Mouse (Mus musculus) neural tube, postnatal 0 days (tissue): ENCODE data around the gene Tnfsf13. TPM values are rescaled to one million over a fixed set of nuclear protein-coding genes. Genes with fewer than 3 reads are reported as not detected.

Source experiments
- microRNA counts: library from miRNA; unstranded; fragments of <30 nt; microRNA quantifications from one replicate; lab custom pipeline; 2015
- microRNA-seq: library from miRNA; unstranded; fragments of <30 nt; microRNA quantifications from one replicate; pipeline ENCODE4, GENCODE M21; 2016
- polyA plus RNA-seq: library from polyadenylated mRNA; unstranded; fragments of >200 nt; fragmentation: Nextera tagmentation; extraction: Ambion mirVana; gene quantifications from 2 replicates; pipeline ENCODE4 v1.2.1, GENCODE M21; 2015

Tnfsf13 gene
- 0.92 and 0.93 TPM in 2 replicates for polyA plus RNA-seq

DNA sequence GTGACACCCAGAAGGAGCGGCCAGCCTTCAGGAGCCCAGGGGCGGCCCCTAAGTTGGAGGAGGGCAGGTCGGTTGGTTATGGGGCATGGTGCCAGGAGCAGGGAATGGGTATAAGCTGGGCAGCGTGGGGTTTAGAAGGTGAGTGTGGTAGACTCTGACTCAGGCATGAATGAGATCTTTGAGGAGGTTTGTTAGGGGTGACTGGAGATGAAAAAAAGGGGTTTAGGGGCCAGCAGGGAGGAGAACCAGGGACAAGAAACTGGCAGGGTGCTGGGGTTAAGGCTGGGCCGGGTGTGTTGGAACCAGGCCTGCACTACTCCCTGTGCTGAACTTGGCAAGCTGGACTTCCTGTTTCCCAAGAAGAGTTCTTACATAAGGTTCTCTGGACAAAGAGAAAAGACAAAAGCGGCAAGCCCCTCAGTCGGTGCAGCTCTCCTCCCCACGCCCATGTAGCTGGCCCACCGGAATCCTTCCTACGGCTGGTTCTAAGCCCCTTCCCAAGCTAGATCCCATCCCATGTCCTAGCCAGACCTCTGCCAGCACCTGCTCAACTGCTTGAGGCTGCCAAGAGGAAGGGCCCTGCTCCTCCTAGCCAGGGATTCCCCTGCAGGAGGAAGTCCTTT is at the start of gene Tnfsf13:
Gene Tnfsf13 (minus strand): TSS at position 259 of the 623 bp plus-strand sequence.

DNA sequence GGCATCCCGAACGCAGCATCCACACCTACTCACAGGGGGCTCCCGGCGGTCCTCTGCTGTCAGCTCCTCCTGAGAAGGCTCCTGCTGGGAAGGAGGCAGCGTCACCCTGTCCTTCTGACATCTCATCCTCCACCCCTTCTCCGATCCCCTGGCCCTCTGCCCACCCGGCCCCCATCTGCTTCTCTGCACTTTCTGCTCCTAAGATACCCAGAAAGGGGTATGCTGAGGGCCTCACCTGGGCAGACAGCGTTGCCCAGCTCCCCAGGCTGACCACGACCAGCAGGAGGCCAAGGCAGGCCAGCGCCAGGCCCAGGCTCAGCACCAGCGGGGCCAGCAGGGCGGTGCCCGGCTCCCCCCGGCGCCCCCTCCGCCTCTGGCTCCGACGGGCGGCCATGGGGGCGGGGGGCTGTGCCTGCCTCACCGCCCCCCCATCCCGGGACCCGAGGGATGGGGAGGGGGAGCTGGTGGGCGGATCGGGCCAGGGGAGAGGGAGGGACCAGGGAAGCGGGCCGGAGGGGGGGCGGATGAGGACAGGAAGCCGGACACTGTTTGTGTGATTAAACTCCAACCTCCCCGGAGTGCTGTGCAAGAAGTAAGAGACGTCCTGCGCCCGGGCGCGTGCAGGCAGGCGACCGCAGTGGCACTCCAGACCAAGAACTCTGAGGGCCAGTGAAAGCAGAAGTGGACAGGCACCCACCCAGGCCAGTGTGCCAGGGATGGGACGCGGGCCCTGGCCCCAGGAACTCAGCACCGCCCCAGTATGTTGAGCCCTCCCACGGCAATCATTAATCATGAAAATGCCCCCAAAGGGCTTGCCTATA is 10.0 kb upstream of the Tnfsf13 start, which contains the start of the genes Tnfsf12 and Tnfsfm13:
Gene Tnfsf12 (minus strand): TSS at position 489 of the 821 bp plus-strand sequence.
Gene Tnfsfm13 (minus strand): TSS at position 738 of the 821 bp plus-strand sequence.

GRCm38 (mm10) chr11:69681314-69682208 is 4.0 kb downstream of the Tnfsf13 start, which contains the start of gene Senp3:
Senp3 (minus strand) TSS chr11:69682084.

DNA sequence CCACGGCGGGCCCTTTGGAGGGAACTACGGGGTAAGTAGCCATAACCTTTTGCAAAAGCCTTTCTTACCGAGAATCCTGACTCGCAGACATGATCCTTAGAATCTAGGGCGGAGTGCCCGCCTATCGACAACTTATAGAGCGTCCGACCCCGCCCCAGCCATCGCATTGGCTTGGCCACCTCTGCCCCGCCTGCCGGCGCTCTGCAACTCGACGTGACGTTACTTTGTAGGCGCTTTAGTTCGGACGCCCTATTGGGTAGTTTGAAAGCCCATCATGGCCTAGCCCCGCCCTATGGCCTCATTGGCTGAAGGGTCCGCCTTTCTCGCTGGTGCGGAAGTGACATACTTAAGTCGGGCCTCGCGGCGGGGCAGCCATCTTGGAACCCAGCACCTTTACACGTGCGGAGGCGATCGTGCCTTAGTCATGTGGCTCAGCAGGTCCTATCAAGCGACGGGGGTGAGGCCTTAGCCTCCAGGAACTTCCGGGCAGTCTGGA is 13.3 kb downstream of the Tnfsf13 start, which contains the start of gene Eif4a1:
Gene Eif4a1 (minus strand): TSS at position 213 of the 496 bp plus-strand sequence.

GRCm38 (mm10) chr11:69665961-69666664 is 19.5 kb downstream of the Tnfsf13 start, which contains the start of gene Cd68:
Cd68 (minus strand) TSS chr11:69666153.

DNA sequence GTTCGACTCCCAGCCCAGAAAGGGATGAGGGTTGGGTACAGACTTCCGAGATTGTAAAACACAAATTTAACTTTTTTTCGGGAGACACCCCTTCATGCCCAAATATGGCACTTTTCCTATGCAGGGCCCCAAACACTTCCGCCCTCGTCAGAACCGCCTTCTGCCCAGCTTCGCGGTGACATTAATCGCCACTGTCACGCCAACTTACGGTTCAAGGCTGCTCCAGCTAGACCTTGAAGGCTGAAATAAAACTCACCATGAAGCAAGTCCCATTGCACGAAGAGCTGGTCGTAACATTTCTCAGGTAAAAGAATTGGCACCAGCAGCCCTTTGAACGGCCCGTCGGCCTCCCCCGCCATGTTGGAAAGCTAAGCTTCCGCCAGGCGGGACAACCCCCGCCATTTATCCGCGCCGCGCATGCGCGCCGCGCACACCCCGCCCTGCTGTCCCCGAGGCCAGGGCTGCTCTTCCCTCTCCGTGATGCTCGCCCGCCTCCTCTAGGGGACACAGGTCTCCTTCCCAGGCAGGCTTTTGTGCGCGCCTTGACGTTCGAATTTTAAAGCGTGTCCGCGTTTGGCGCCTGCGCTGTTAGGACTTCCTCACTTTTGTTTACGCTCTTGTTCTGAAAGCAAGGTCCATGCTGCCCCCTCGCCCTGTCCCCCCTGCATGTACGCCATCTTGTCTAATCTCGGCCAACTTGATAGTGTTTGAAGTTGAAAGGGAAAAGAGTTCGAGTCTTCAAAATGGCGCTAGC is 23.2 kb downstream of the Tnfsf13 start, which contains the start of gene Mpdu1:
Gene Mpdu1 (minus strand): TSS at position 430 of the 754 bp plus-strand sequence.

GRCm38 (mm10) chr11:69655264-69656064 is 30.1 kb downstream of the Tnfsf13 start, which contains the start of gene Sox15:
Sox15 (plus strand) TSS chr11:69655314.

MicroRNAs within 50 kb of the gene (microRNA counts, 519-probe panel; counts per million panel counts)
- 40.5 counts per million for microRNA mmu-miR-1934 (lab: Ali Mortazavi, UCI)
- microRNA mmu-miR-467f (lab: Ali Mortazavi, UCI): 3,049 counts per million, percentile 14 among the panel's probes with 10 or more counts

Small RNAs within 50 kb of the gene (microRNA-seq; reads per million reads assigned to microRNA genes)
- gene Mir1934 (1.2 reads per million), gene Mir467f (not detected)

Other genes with a start within 250 kb of the Tnfsf13 start
- 2.8 and 4.7 TPM in 2 replicates for gene Dnah2, start 136.7 kb downstream of the Tnfsf13 start, polyA plus RNA-seq
- 132 and 148 TPM in 2 replicates for gene Efnb3, start 125.6 kb downstream of the Tnfsf13 start, polyA plus RNA-seq
- gene Wrap53, start 105.5 kb downstream of the Tnfsf13 start, polyA plus RNA-seq: 12.1 and 13.1 TPM in 2 replicates
- gene Trp53, start 105.4 kb downstream of the Tnfsf13 start, polyA plus RNA-seq: 31.4 and 33.8 TPM in 2 replicates
- gene Atp1b2, start 79.8 kb downstream of the Tnfsf13 start, polyA plus RNA-seq: 226 and 228 TPM in 2 replicates
- not detected in 2 replicates for gene Shbg, start 67.9 kb downstream of the Tnfsf13 start, polyA plus RNA-seq
- 29.9 and 31.5 TPM in 2 replicates for gene Sat2, start 63.8 kb downstream of the Tnfsf13 start, polyA plus RNA-seq
- 29.7 and 32.1 TPM in 2 replicates for gene Fxr2, start 52.8 kb downstream of the Tnfsf13 start, polyA plus RNA-seq
- 0.36 and 0.46 TPM in 2 replicates for gene Sox15, start 30.5 kb downstream of the Tnfsf13 start, polyA plus RNA-seq
- 113 and 114 TPM in 2 replicates for gene Mpdu1, start 23.1 kb downstream of the Tnfsf13 start, polyA plus RNA-seq
- 14.1 and 18.7 TPM in 2 replicates for gene Cd68, start 19.6 kb downstream of the Tnfsf13 start, polyA plus RNA-seq
- gene Eif4a1, start 13.4 kb downstream of the Tnfsf13 start, polyA plus RNA-seq: 347 and 357 TPM in 2 replicates
- gene Senp3, start 3.7 kb downstream of the Tnfsf13 start, polyA plus RNA-seq: 69.5 and 74.3 TPM in 2 replicates
- gene Tnfsf12, start 10.1 kb upstream of the Tnfsf13 start, polyA plus RNA-seq: 7.0 TPM in 2 replicates
- 1.3 and 3.3 TPM in 2 replicates for gene Tnfsfm13, start 10.3 kb upstream of the Tnfsf13 start, polyA plus RNA-seq
- gene Polr2a, start 72.9 kb upstream of the Tnfsf13 start, polyA plus RNA-seq: 9.6 and 10.9 TPM in 2 replicates
- 0.09 and 0.15 TPM in 2 replicates for gene Slc35g3, start 76.2 kb upstream of the Tnfsf13 start, polyA plus RNA-seq
- gene Zbtb4, start 80.1 kb upstream of the Tnfsf13 start, polyA plus RNA-seq: 4.9 and 6.8 TPM in 2 replicates
- 1.3 and 1.5 TPM in 2 replicates for gene Chrnb1, start 110.2 kb upstream of the Tnfsf13 start, polyA plus RNA-seq
- gene Fgf11, start 116.1 kb upstream of the Tnfsf13 start, polyA plus RNA-seq: 7.1 and 8.5 TPM in 2 replicates
- 1.2 and 1.6 TPM in 2 replicates for gene Tmem102, start 119.8 kb upstream of the Tnfsf13 start, polyA plus RNA-seq
- gene Gm39566, start 129.5 kb upstream of the Tnfsf13 start, polyA plus RNA-seq: not detected in 2 replicates
- not detected in 2 replicates for gene Spem2, start 132.7 kb upstream of the Tnfsf13 start, polyA plus RNA-seq
- not detected in 2 replicates for gene Spem1, start 136.4 kb upstream of the Tnfsf13 start, polyA plus RNA-seq
- 25.7 and 29.7 TPM in 2 replicates for gene Nlgn2, start 152.0 kb upstream of the Tnfsf13 start, polyA plus RNA-seq
- gene Tmem256, start 152.7 kb upstream of the Tnfsf13 start, polyA plus RNA-seq: 452 and 485 TPM in 2 replicates
- gene Plscr3, start 160.6 kb upstream of the Tnfsf13 start, polyA plus RNA-seq: 32.3 and 33.8 TPM in 2 replicates
- 0.15 TPM in 1 of 2 replicates, not detected in the other for gene Tnk1, start 172.9 kb upstream of the Tnfsf13 start, polyA plus RNA-seq
- not detected in 2 replicates for gene Tmem95, start 192.2 kb upstream of the Tnfsf13 start, polyA plus RNA-seq
- gene Kctd11, start 195.6 kb upstream of the Tnfsf13 start, polyA plus RNA-seq: 2.1 and 2.2 TPM in 2 replicates
- gene Acap1, start 209.8 kb upstream of the Tnfsf13 start, polyA plus RNA-seq: 0.10 and 0.15 TPM in 2 replicates
- 3.0 and 3.2 TPM in 2 replicates for gene 2810408A11Rik, start 215.2 kb upstream of the Tnfsf13 start, polyA plus RNA-seq
- gene Neurl4, start 215.3 kb upstream of the Tnfsf13 start, polyA plus RNA-seq: 13.0 and 19.0 TPM in 2 replicates
- gene Gps2, start 228.1 kb upstream of the Tnfsf13 start, polyA plus RNA-seq: 48.2 and 58.8 TPM in 2 replicates
- gene Eif5a, start 236.2 kb upstream of the Tnfsf13 start, polyA plus RNA-seq: 1,029 and 1,041 TPM in 2 replicates